Mouse (Mus musculus) MEL (cell line): ENCODE data around the gene Adgrb3.

Source experiments
- CTCF ChIP-seq, 3 experiments: IDR thresholded peaks in 2 of 3; conservative IDR thresholded peaks in 1 of 3; 2 replicates each; pipeline ENCODE4 v1.5.1; 2011 to 2012; ENCODE audit warnings: low read length in 3 of 3, low read depth in 2 of 3, mild to moderate bottlenecking in 2 of 3, improper control_type of control experiment in 1 of 3, inconsistent platforms in 1 of 3, mixed read lengths in 1 of 3, moderate library complexity in 1 of 3; ENCODE audit not compliant: control insufficient read depth in 1 of 3, insufficient read depth in 1 of 3, poor library complexity in 1 of 3, severe bottlenecking in 1 of 3
- EP300 ChIP-seq, 2 experiments: IDR thresholded peaks; 2 replicates each; pipeline ENCODE4 v1.6.1; 2011; ENCODE audit warnings: improper control_type of control experiment in 2 of 2, low read length in 2 of 2, low read depth in 1 of 2, mild to moderate bottlenecking in 1 of 2
- JUND ChIP-seq: IDR thresholded peaks from 2 replicates; pipeline ENCODE4 v1.6.1; 2011; ENCODE audit warnings: low read depth, mild to moderate bottlenecking, improper control_type of control experiment, low read length
- MYB ChIP-seq: IDR thresholded peaks from 2 replicates; pipeline ENCODE4 v1.6.1; 2011; ENCODE audit warnings: mild to moderate bottlenecking, low read depth, low read length, improper control_type of control experiment
- TCF12 ChIP-seq: IDR thresholded peaks from 2 replicates; pipeline ENCODE4 v1.6.1; 2014; ENCODE audit warnings: low read depth, mild to moderate bottlenecking, inconsistent platforms, low read length, improper control_type of control experiment, moderate library complexity
- ZMIZ1 ChIP-seq: IDR thresholded peaks from 2 replicates; pipeline ENCODE4 v1.6.1; 2012; ENCODE audit warnings: low read depth, mild to moderate bottlenecking, inconsistent platforms, low read length, improper control_type of control experiment, moderate library complexity

GRCm38 (mm10) chr1:25085616-25086372, 743.7 kb downstream of the Adgrb3 start:
- TF ChIP-seq MYB (no peak), JUND (no peak), CTCF (IDR thresholded peaks at IDR 0.05 in 2 of 3, conservative IDR thresholded peaks at IDR 0.05 in 1 of 3; ENCODE audit: control insufficient read depth in 1 of 3, insufficient read depth in 1 of 3, low read depth in 2 of 3, low read length in 3 of 3, poor library complexity in 1 of 3, severe bottlenecking in 1 of 3) (no peak), EP300 (IDR thresholded peaks at IDR 0.05; ENCODE audit: low read depth in 1 of 2, low read length in 2 of 2) (no peak), ZMIZ1 (no peak), TCF12 (no peak)
